Comparison of ENCODE assay signal across 16 mouse cellular contexts in genomic region chr1:121546844-121547243, GRCm38 (mm10). TPM values are rescaled to one million over a fixed set of nuclear protein-coding genes. Genes with fewer than 3 reads are reported as not detected.
"Had no signal": no experiment of that assay in that cellular context is flagged by ENCODE, and none has a peak within 500 bp of the region (broad histone marks: within the 10 kb centered on the region; RNA-seq: fewer than 3 reads in every experiment).

No protein-coding gene starts in this region.

- H3K4me3 ChIP-seq: intestine, embryonic 15.5 days; kidney, embryonic 15.5 days; limb, embryonic 12.5 days; limb, embryonic 15.5 days; midbrain, embryonic 13.5 days had no signal

- H3K27ac ChIP-seq: intestine, embryonic 15.5 days; kidney, embryonic 15.5 days; limb, embryonic 12.5 days; limb, embryonic 15.5 days; liver, embryonic 14.5 days; macrophage; midbrain, embryonic 13.5 days had no signal

- DNase-seq: kidney, adult 11 months; kidney, adult 8-10 months; kidney, postnatal 10 days; kidney, postnatal 36 days; liver, postnatal 0 days; lung, embryonic 14.5 days; thymus, adult 18-20 months; thymus, postnatal 36 days had no signal

RNA-seq across cellular contexts. Expression of gene Htr5b, which starts 18.6 kb away (rescaled TPM):
- total RNA-seq: megakaryocyte, adult 5-6 weeks had no signal
